Mouse (Mus musculus): Measurements from ENCODE around the gene Lztfl1. TPM values are rescaled to one million over a fixed set of nuclear protein-coding genes. Genes with fewer than 3 reads are reported as not detected.

The Lztfl1 gene
- total and polyA plus RNA-seq, 3 experiments: 17.8 to 28.3 (median 25.6) TPM

DNA sequence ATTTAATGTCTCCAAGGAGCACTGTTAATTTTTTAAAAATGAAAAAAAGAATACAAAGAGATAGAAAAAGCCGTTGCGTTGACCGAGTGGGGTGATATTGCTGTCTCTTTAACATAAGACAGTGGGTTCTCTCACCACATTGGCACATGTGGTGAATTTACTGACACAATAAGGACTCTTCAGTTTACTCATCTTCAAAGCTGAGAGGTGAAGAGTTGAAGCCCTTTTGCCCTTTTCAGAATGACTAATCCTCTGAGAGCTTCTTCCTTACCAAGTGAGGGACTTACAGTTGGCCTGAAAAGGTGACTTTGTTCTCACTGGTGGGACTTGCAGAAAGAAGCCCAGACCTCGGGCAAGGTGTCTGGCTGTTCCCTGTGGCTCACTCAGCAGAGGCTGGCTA, 23.3 kb upstream of the Lztfl1 start:
- TF ChIP-seq MAFK (IDR thresholded peaks at IDR 0.05; ENCODE audit: insufficient replicate concordance, low read length): peak; percentile 66
- TF ChIP-seq TCF12 (IDR thresholded peaks at IDR 0.05; ENCODE audit: low read depth, low read length): 0 out of 2 replicates have a peak, but pooled peaks have one; percentile 33
- peak; percentile 70 for TF ChIP-seq JUN (IDR thresholded peaks at IDR 0.05; ENCODE audit: insufficient read depth, low read depth, low read length)
- peak; percentile 77 for TF ChIP-seq RCOR1 (conservative IDR thresholded peaks at IDR 0.05; ENCODE audit: low read depth, low read length)
- TF ChIP-seq JUND (conservative IDR thresholded peaks at IDR 0.05; ENCODE audit: low read depth, low read length): peak; percentile 91
- TF ChIP-seq ZMIZ1 (IDR thresholded peaks at IDR 0.05; ENCODE audit: low read depth, low read length): no peak
- peak; percentile 73 for TF ChIP-seq ETS1 (conservative IDR thresholded peaks at IDR 0.05; ENCODE audit: low read depth, low read length)
- peak; percentile 76 for TF ChIP-seq EP300 (IDR thresholded peaks at IDR 0.05; ENCODE audit: low read length)
- TF ChIP-seq BHLHE40 (IDR thresholded peaks at IDR 0.05; ENCODE audit: low read depth, low read length): peak; percentile 97
- TF ChIP-seq USF1 (IDR thresholded peaks at IDR 0.05; ENCODE audit: low read depth, low read length): no peak
- no peak for TF ChIP-seq ZNF384 (IDR thresholded peaks at IDR 0.05; ENCODE audit: low read depth, low read length)
- TF ChIP-seq IRF4 (IDR thresholded peaks at IDR 0.05; ENCODE audit: low read depth, low read length): peak; percentile 94
- no peak for TF ChIP-seq POLR2A (IDR thresholded peaks at IDR 0.05; ENCODE audit: low read depth, low read length)
- no peak for TF ChIP-seq CHD2 (IDR thresholded peaks at IDR 0.05; ENCODE audit: low read length)
- dilution Hi-C loops (cut with MboI; ENCODE audit: extremely low pct_ligation_motif_present, extremely low pct_unique_long_range_greater_than_20kb, low sequenced_read_pairs) (no loop called here), in situ Hi-C loops (cut with MboI; ENCODE audit: low pct_ligation_motif_present, low pct_unique_long_range_greater_than_20kb, low sequenced_read_pairs) (no loop called here)
- Histone ChIP-seq H3K4me3 (replicated peaks in 1 of 3; ENCODE audit: low read depth in 2 of 3, low read length in 2 of 3, poor library complexity in 1 of 3) (no peak overlapping the region), H3K36me3 (replicated peaks in 1 of 2; ENCODE audit: control insufficient read depth in 1 of 2, insufficient read depth in 1 of 2, low read length in 1 of 2) (no peaks in the 10 kb centered on the region), H3K9me3 (replicated peaks; ENCODE audit: low read length) (no peaks in the 10 kb centered on the region), H3K27ac (ENCODE audit: insufficient read depth, low read depth) (no peak overlapping the region), H3K4me2 (ENCODE audit: insufficient read depth, low read depth, poor library complexity, severe bottlenecking) (no peak overlapping the region), H3K4me1 (ENCODE audit: control insufficient read depth in 1 of 2, insufficient read depth in 2 of 2) (peaks cover 4 to 9% of the 10 kb centered on the region in 2 experiments; a peak in 3 of 4 replicates), H3K79me2 (replicated peaks; ENCODE audit: control insufficient read depth, extremely low read depth, insufficient read depth, poor library complexity, severe bottlenecking) (no peaks in the 10 kb centered on the region), H3K27me3 (replicated peaks) (no peaks in the 10 kb centered on the region), H3K9ac (ENCODE audit: insufficient read depth, low read depth) (no peak overlapping the region)
- peak; percentile 49 for DNase-seq (ENCODE audit: extremely low read depth)

GRCm38 (mm10) chr9:123734133-123734532, 16.6 kb upstream of the Lztfl1 start:
- Histone ChIP-seq H3K4me1 (ENCODE audit: control insufficient read depth in 1 of 2, insufficient read depth in 2 of 2) (peaks cover 11 to 28% of the 10 kb centered on the region in 2 experiments), H3K27me3 (replicated peaks) (no peaks in the 10 kb centered on the region), H3K4me2 (ENCODE audit: insufficient read depth, low read depth, poor library complexity, severe bottlenecking) (0 out of 2 replicates have a peak overlapping the region, but pooled peaks have one; percentile 10), H3K36me3 (replicated peaks in 1 of 2; ENCODE audit: control insufficient read depth in 1 of 2, insufficient read depth in 1 of 2, low read length in 1 of 2) (no peaks in the 10 kb centered on the region), H3K9ac (ENCODE audit: insufficient read depth, low read depth) (no peak overlapping the region), H3K79me2 (replicated peaks; ENCODE audit: control insufficient read depth, extremely low read depth, insufficient read depth, poor library complexity, severe bottlenecking) (no peaks in the 10 kb centered on the region), H3K4me3 (replicated peaks in 1 of 3; ENCODE audit: low read depth in 2 of 3, low read length in 2 of 3, poor library complexity in 1 of 3) (no peak overlapping the region), H3K9me3 (replicated peaks; ENCODE audit: low read length) (no peaks in the 10 kb centered on the region), H3K27ac (ENCODE audit: insufficient read depth, low read depth) (no peak overlapping the region)
- in situ Hi-C loops (cut with MboI; ENCODE audit: low pct_ligation_motif_present, low pct_unique_long_range_greater_than_20kb, low sequenced_read_pairs) (no loop called here), dilution Hi-C loops (cut with MboI; ENCODE audit: extremely low pct_ligation_motif_present, extremely low pct_unique_long_range_greater_than_20kb, low sequenced_read_pairs) (no loop called here)
- peak; percentile 16 for DNase-seq (ENCODE audit: extremely low read depth)
- TF ChIP-seq POLR2A (IDR thresholded peaks at IDR 0.05; ENCODE audit: low read depth, low read length) (no peak), NRF1 (IDR thresholded peaks at IDR 0.05; ENCODE audit: low read depth, low read length) (no peak), RAD21 (IDR thresholded peaks at IDR 0.05; ENCODE audit: low read depth, low read length) (no peak)
